Mouse (Mus musculus) testis, adult 2 months (tissue): ENCODE results near the gene Morc3.

Source experiments
- CTCF ChIP-seq: fragments of 200-500 bp; IDR thresholded peaks from 2 replicates; pipeline ENCODE4 v1.5.1; 2012; ENCODE audit warnings: low read depth, mild to moderate bottlenecking, inconsistent platforms, low read length, moderate library complexity; ENCODE audit not compliant: control insufficient read depth, insufficient read depth, insufficient replicate concordance
- POLR2A ChIP-seq: fragments of 200-500 bp; IDR thresholded peaks from 2 replicates; pipeline ENCODE4 v1.6.1; 2012; ENCODE audit warnings: low read depth, mild to moderate bottlenecking, inconsistent platforms, low read length, moderate library complexity; ENCODE audit not compliant: control insufficient read depth

- TF ChIP-seq CTCF (no peak), POLR2A (no peak)
These were observed 23.9 kb upstream of the Morc3 start for GRCm38 (mm10) chr16:93807961-93808554.
